Mouse (Mus musculus): ENCODE measurements around the gene Nphp3. TPM values are rescaled to one million over a fixed set of nuclear protein-coding genes. Genes with fewer than 3 reads are reported as not detected.

The Nphp3 gene
- polyA plus RNA-seq, 1 experiment, result 1.2 TPM

GRCm38 (mm10) chr9:104085730-104086429, 83.5 kb downstream of the Nphp3 start:
- Histone ChIP-seq H3K79me2 (ENCODE audit: control insufficient read depth, insufficient read depth) (no peaks in the 10 kb centered on the region), H3K27me3 (ENCODE audit: control insufficient read depth, insufficient read depth, insufficient read length) (no peaks in the 10 kb centered on the region), H3ac (ENCODE audit: control insufficient read depth, insufficient read length, low read depth) (no peak overlapping the region), H3K36me3 (ENCODE audit: control insufficient read depth, insufficient read depth) (no peaks in the 10 kb centered on the region), H3K79me3 (ENCODE audit: low read depth) (no peaks in the 10 kb centered on the region), H3K4me3 (ENCODE audit: insufficient read depth, poor library complexity, severe bottlenecking) (no peak overlapping the region)
- no peak for TF ChIP-seq MYOG (IDR thresholded peaks at IDR 0.05; ENCODE audit: control insufficient read depth, extremely low read depth, insufficient read length)
- TF ChIP-seq CEBPB (IDR thresholded peaks at IDR 0.05; ENCODE audit: low read depth), result no peak
- no peak for TF ChIP-seq CTCF (IDR thresholded peaks at IDR 0.05; ENCODE audit: control insufficient read depth, insufficient read depth, insufficient read length)
- no peak for TF ChIP-seq USF1 (IDR thresholded peaks at IDR 0.05; ENCODE audit: low read depth)
- no peak for TF ChIP-seq MAX (IDR thresholded peaks at IDR 0.05)
- no peak for TF ChIP-seq MYOD1 (IDR thresholded peaks at IDR 0.05; ENCODE audit: control insufficient read depth, insufficient read length, low read depth)
- no peak for TF ChIP-seq FOSL1 (IDR thresholded peaks at IDR 0.05; ENCODE audit: insufficient read depth, low read length, poor library complexity, severe bottlenecking)

- TF ChIP-seq MAX (IDR thresholded peaks at IDR 0.05), result no peak
- TF ChIP-seq FOSL1 (IDR thresholded peaks at IDR 0.05; ENCODE audit: insufficient read depth, low read length, poor library complexity, severe bottlenecking), result no peak
- no peak for TF ChIP-seq CEBPB (IDR thresholded peaks at IDR 0.05; ENCODE audit: low read depth)
- no peak for TF ChIP-seq CTCF (IDR thresholded peaks at IDR 0.05; ENCODE audit: control insufficient read depth, insufficient read depth, insufficient read length)
- no peak for TF ChIP-seq USF1 (IDR thresholded peaks at IDR 0.05; ENCODE audit: low read depth)
- no peak for TF ChIP-seq MYOG (IDR thresholded peaks at IDR 0.05; ENCODE audit: control insufficient read depth, extremely low read depth, insufficient read length)
- no peak for TF ChIP-seq MYOD1 (IDR thresholded peaks at IDR 0.05; ENCODE audit: control insufficient read depth, insufficient read length, low read depth)
- no peak overlapping the region for H3K4me3 ChIP-seq (ENCODE audit: insufficient read depth, poor library complexity, severe bottlenecking)
Observed at GRCm38 (mm10) chr9:104088555-104088954, 86.2 kb downstream of the Nphp3 start.

GRCm38 (mm10) chr9:104092945-104093344, 90.6 kb downstream of the Nphp3 start:
- no peak overlapping the region for H3ac ChIP-seq (ENCODE audit: control insufficient read depth, insufficient read length, low read depth)
- no peaks in the 10 kb centered on the region for H3K79me3 ChIP-seq (ENCODE audit: low read depth)
- no peak overlapping the region for H3K4me3 ChIP-seq (ENCODE audit: insufficient read depth, poor library complexity, severe bottlenecking)
- no peaks in the 10 kb centered on the region for H3K79me2 ChIP-seq (ENCODE audit: control insufficient read depth, insufficient read depth)
- no peaks in the 10 kb centered on the region for H3K27me3 ChIP-seq (ENCODE audit: control insufficient read depth, insufficient read depth, insufficient read length)
- H3K36me3 ChIP-seq (ENCODE audit: control insufficient read depth, insufficient read depth), result no peaks in the 10 kb centered on the region
- no peak for TF ChIP-seq MYOD1 (IDR thresholded peaks at IDR 0.05; ENCODE audit: control insufficient read depth, insufficient read length, low read depth)

More at GRCm38 (mm10) chr9:104088555-104088954, 86.2 kb downstream of the Nphp3 start:
- Histone ChIP-seq H3K79me2 (ENCODE audit: control insufficient read depth, insufficient read depth) (no peaks in the 10 kb centered on the region), H3K79me3 (ENCODE audit: low read depth) (no peaks in the 10 kb centered on the region), H3ac (ENCODE audit: control insufficient read depth, insufficient read length, low read depth) (no peak overlapping the region), H3K27me3 (ENCODE audit: control insufficient read depth, insufficient read depth, insufficient read length) (no peaks in the 10 kb centered on the region), H3K36me3 (ENCODE audit: control insufficient read depth, insufficient read depth) (no peaks in the 10 kb centered on the region)

Other genes starting within 250 kb of the Nphp3 start
- 0.01 TPM for gene Tmem108, start 240.7 kb upstream of the Nphp3 start, polyA plus RNA-seq (2012; fragmentation: generic; extraction: Trizol)
- not detected for gene Gm28305, start 38.1 kb downstream of the Nphp3 start, polyA plus RNA-seq (2012; fragmentation: generic; extraction: Trizol)
- 18.0 TPM for gene Uba5, start 60.6 kb downstream of the Nphp3 start, polyA plus RNA-seq (2012; fragmentation: generic; extraction: Trizol)
- gene Acad11, start 60.8 kb downstream of the Nphp3 start, polyA plus RNA-seq (2012; fragmentation: generic; extraction: Trizol), result 3.0 TPM
- 0.14 TPM for gene Ackr4, start 124.4 kb downstream of the Nphp3 start, polyA plus RNA-seq (2012; fragmentation: generic; extraction: Trizol)

Measured in C2C12 (cell line).